Mouse (Mus musculus) gastrocnemius, postnatal 36 days (tissue): ENCODE results near the gene Sars. TPM values are rescaled to one million over a fixed set of nuclear protein-coding genes. Genes with fewer than 3 reads are reported as not detected.
A peak's percentile ranks its signal among the peaks of the same experiment; 100 is the strongest.

ENCODE experiments used
- DNase-seq, 2 experiments: peaks; one replicate each; pipeline ENCODE4 v3.0.0; 2022
- intact Hi-C: fragments of 180-260 bp; cut with DNase I; formaldehyde crosslinking; loops from one replicate; pipeline ENCODE4 v1.15.1; 2025
- total RNA-seq, 2 experiments: library from RNA; stranded (reverse); gene quantifications; 2 replicates each; pipeline ENCODE4 v1.2.3; 2021

The Sars gene
- total RNA-seq, 2 experiments from 2014 or later = 114 to 119 TPM

DNA sequence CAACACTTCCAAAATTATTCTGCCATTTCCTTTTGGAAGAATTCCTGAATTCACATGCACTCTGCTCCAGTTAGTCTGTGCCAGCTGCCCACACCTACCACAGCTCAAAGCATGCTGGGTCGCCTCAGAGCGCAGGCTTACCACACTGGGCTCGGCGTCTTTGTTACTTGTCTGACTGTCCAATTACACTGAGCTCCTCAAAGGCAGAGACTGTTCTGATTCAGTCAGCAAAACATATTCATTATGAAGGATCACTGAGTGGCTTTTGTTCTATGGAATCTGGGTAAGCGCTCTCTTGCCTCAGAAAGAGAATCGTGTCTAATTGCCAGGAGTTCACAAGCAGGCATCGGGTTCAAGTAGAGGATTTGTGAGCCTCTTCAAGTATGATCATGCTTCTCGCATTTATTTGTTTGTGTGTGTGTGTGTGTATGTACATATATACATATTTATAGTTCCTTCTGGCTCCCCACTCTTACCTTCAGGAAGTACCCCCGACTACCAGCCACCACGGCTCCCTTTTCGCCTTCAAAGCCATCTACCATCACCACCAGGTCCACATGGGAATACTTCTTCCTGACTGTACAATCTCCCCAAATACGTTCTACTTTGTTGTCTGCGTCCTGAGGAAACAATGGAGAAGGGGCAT, 12.3 kb downstream of the Sars start:
- no peak for DNase-seq
- intact Hi-C loops = no loop called here

DNA sequence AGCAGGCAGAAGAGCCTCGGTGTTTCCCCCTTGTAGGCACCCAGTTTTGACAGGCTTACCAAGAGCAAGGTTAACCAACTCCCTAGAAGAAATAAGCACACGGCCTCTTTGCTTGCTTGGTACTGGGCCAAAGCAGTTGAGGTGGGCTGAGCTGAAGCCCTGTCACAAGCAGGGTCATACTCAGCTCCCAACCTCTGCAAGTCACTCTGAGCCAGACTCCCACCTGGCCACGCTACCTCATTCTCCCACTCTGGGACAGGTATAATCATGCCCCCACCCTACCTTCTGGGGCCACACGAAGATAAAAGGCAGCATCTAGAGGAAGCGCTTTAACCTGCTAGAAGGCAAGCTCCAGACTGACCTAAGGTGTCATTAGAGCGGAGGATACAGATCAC, 19.4 kb downstream of the Sars start:
- DNase-seq = no peak
- intact Hi-C loops = no loop called here

DNA sequence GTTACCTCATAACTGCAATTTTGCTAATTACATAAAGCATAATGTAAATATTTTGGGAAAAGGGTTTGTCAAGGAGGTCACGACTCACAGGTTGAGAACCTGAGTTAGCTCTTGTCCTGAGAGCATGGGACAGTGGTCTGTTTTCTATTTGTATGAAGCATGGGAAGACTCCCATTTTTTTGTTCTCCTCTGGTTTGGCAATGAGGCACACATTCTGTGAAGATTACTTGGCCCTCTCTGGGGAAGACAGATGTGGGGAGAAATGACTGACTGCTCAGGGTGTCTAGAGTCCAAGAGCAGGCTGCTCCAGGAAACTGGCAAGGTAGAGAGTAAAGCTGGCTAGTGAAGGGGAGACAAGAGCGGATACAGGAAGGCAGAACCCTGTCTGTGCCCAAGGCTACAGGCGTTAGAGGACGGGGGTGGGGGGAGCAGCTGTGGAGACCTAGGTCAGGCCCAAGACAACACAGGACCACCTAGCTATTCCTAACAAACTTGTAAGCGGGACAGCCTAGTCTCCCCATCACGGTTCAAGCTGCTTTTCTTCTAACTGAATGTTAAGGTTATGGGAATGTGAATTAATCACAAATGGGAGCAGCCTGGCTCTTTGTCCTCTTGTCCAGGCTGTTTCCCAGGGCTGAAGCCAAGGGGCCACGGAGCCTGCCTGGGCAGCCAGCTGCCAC, 19.9 kb downstream of the Sars start:
- no peak for DNase-seq
- intact Hi-C loops = no loop called here

DNA sequence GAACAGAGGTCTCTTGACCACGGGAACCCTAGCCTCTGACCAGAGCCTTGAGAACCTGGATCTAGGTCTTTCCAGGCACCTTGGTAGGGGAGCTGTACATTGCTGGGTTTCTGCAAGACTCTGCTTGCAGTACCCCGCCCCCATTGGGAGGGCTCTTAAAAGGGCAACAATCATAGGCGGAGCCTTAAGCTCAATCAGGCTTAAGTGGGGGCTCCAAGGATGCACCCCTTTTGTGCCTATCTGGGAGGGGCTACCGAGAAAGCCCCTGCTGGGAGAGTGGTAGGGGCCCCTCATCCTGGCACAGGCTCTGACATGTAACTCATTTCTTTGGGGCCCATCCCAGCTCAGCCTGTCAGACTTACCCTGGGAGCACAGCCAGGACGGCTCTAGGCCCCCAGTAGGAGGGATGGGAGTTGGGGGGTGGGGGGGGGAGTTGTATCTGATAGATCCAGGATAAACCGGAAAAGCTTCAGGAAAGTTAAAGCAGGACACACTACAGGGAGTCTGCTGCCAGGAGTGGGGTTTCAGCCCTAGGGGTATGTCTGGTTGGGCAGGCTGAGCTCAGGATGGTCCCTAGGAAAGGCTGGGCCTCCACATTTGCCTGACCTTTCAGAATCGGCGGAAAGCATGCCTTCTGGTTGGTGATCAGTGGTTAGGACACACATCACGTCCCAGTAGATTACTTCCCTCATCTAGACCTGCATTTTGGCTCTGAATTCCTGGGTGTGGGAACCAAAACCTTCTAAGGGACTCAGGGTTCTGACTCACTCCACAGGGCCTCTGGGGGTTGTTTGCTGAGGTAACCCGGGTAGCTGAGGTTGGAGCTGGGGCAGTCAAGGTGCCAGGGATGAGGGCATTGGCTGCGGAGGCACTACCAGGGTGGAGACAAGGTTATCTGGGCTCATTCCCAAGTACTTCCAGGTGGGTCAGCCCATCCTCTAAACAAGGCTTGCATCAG, 20.9 kb downstream of the Sars start:
- peak in 1 of 2 experiments; percentile 20 for DNase-seq
- intact Hi-C loops = no loop called here

DNA sequence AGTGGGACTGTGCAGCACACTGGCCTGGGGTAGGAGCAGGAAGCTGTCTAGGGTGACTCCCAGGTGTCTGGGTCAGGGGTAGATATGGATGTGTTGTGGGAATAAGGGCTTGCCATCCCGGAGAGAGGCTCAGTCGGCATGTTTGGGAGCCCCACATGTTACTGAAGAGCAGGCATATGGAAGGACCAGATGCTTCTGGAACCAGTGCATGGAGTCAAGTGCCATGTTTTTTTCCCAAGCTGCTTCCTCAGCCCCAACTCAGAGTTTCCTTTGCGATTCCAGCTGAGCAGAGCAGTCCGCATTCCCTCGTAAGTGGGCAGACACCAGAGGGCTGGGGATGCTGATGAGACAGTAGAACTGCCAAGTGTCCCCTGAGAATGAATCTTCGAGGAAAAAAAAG, 22.0 kb downstream of the Sars start:
- intact Hi-C loops = no loop called here

DNA sequence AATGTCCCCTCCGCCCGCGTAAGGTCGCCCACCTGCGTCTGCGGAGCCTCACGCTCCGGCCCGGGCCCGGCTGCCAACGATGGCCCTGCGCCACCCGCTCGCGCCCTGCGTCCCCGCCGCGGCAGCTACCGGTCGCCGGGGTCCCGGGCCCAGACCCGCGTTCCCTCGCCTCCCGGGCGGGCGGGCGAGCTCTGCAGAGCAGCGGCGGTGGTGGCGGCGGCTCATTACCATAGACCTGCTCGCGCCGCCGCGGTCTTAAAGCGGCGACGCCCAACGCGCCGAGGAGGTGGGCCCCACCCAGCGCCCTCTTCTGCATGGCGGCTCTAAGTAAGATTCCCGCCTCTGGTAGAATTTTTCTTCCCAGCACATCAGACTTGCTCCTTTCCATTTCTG, 29.2 kb downstream of the Sars start:
- intact Hi-C loops = no loop called here
- peak; percentile 39 to 47 for DNase-seq

More for the DNA sequence above, 22.0 kb downstream of the Sars start:
- no peak for DNase-seq

DNA sequence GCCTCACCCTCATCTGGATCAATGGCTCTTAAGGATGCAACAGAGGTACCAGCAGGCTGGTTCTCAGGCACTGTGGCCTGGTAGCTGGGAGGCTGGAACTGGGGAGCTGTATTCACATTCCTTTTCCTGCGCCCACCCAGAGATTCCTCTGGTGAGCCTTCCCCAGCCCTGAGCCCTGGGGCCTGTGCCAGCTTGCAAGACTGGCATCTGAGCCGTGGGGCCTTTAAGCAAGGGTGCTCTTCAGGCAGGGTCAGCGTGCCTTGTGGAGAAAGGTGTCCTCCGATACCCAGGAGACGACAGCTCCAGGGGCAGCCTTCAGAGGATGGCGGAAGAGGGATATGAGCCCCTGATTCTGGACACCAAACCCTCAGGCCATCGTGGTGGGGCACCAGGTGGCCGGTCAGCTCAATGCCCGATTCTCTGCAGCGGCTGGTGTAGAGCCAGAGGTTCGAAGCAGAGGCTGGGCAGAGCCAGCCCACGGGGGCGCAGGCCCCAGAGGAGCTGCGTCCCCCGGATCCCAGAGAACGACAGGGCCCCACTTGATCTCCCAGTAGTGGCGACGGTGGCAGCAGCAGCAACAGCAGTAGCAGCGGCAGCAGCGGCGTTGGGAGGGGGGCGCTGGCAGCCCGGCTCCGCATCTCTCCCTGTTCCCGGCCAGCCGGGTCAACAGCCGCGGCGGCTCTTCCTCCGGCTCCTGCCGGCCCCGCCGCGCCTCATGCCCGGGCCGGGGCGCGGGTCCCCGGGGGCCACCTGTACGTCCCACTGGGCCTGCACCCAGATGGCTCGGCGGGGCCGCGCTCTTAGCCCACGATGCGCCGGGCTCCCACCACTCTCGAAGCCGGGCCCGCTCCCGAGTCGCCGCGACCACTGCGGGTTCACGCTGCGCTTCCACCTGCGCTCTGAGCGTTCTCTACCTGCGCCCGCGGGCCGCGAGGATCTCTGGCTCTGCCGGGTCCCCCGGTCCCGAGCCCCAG, 29.9 kb downstream of the Sars start, which contains the start of gene Celsr2:
Gene Celsr2 (minus strand): TSS at position 696 of the 974 bp plus-strand sequence.
- intact Hi-C loops = no loop called here
- peak in 1 of 2 experiments; percentile 14 for DNase-seq

DNA sequence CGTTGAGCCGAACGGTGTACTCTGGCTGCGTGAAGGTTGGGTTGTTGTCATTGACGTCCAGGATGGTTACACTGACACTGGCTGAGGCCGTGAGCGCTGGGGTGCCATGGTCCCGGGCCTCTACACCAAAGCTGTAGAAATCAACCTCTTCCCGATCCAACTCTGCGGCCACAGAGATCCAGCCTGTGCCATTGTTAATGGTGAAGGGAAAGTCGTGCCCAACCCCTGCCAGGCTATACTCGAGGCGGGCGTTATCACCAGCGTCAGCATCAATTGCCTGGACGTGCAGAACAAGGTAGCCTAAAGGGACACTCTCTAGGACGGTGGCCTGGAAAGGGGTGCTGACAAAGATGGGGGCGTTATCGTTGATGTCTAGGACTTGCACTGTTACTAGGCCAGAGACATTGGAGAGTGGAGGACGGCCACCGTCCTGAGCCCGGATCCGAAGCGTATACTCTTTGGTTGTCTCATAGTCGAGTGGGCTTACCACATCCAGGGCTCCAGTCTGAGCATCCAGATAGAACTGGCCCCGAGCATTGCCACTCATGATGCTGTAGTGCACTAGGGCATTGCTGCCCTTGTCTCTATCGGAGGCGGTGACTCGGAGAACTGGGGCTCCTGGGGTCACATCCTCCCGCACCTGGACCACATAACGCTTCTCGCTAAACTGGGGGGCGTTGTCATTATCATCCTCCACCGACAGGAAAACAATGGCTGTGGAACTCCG, 31.2 kb downstream of the Sars start:
- no peak for DNase-seq

DNA sequence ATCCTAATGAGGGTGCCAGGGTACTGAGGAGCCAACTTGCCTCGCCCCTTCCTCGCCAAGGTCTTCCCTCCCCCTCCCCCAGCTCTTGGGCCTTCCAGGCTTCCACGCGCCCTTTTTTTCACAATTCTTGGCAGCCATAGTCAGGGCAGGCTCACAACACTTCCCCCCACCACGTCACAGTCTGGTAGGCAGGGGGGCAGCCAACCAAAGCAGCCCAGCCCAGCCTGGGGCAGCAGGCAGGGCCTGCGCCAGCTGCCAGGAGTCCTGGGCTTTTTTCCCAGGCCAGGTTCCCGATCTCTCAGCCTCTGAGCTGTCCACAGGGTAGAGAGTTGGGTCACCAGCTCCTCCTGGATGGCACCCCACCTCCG, 33.3 kb downstream of the Sars start:
- no peak for DNase-seq
- intact Hi-C loops = no loop called here

More for the DNA sequence above, 31.2 kb downstream of the Sars start:
- intact Hi-C loops = no loop called here

DNA sequence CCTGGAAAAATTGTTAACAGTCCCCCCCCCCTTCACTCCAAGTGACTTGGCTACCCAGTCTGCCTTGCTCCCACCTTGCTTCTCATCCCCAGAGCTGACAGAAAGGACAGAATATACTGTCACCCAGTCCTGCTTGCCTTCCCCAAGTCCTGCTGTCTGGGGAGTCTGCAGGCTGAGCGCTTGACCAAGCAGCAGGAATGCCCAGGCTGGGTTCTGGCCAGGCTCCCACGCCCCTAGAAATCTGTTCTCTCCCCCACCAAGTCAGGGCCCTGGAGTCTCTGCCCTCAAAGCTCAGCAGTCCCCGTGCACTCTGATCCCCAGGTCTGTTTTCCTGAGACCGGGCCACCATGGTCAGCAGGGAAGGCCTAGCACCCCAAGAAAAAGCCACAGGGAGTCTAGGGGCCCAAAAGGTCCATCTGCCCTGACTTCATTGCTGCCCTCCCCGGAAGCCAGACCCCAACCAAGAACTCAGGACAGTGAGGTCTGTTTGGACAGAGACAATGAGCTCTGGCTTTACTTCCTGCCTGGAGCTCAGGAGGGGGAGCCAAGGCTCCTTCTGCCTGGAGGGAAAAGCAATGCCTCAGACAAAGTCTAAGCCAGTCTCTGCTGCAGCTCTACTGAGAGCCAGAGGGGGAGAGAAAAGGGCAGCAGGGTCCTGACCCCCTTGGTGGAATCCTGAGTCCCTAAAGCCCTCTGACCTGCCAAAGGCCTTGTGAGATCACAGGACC, 33.8 kb downstream of the Sars start:
- intact Hi-C loops = no loop called here
- DNase-seq = no peak

DNA sequence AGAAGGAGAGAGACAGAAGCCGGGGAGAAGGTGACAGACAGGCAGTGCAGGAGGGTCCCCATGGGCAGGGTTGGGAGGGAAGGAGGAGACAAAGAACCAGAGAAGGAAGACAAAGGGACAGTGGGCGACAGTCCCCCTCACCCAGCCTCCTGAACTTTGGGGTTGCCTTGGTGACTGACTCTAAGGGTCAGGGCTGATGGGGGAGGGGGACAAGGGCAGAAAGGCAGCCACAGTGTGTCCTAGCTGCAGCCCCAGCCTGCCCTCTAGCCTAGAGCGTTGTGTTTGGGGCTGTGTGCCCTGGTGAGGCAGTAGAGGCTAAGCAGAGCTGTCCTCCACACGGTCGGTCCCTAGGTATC, 34.7 kb downstream of the Sars start:
- intact Hi-C loops = no loop called here
- DNase-seq = no peak

DNA sequence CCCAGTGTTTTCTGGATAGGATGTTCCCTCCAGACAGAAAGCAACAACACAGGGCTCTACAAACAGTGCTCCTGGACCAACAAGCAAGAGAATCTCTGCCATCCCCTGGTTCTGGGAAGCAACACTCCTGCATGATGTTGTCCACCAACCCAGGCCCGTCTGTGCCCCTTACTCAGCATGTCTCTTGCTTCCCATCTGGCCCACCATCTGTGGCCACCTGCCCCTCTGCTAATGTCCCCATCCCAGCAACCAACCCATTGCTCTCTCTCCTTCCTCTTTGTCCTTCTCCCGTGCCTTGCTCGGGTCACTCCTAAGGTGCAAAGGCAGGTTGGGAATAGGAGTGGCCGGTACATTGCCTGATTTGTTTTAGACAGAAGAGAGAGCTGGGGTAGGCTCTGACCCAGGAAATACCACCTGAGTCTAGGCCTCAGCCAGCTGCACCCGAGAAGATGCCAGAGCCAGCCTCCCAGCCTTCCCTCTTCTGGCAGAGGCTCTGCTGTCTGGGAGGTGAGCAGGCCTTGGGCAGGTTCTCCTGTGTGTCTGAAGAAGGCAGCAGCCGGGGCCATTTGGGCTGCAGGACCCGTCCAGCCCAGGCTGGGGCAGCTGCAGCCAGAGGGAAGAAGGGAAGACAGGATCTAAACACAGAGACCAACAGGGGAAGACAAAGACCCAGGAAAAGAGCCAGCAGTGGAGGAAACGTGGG, 35.2 kb downstream of the Sars start:
- no peak for DNase-seq
- intact Hi-C loops = no loop called here

DNA sequence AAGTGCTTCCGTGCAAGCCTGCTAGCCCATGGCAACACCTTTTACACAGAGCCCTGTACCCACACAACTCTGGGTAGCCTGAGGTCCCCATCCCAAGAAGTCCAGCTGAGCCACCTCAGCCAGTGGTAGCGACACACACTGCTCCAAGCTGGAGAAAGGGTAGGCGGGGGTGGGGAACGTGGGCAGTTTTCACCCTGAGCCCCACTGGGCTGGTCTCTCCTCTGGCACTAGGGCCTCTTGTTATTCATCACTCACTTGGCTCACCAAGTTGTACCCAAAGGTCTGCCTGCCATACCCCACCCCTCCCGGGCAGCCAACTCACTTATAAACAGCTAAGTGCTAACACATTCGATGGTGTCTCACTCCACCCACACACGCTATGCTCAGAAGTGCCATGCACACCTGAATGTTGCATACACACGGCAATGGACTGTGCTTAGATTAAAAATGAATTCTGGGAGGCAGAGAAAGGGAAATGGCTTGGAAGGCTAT, 36.4 kb downstream of the Sars start:
- intact Hi-C loops = no loop called here

DNA sequence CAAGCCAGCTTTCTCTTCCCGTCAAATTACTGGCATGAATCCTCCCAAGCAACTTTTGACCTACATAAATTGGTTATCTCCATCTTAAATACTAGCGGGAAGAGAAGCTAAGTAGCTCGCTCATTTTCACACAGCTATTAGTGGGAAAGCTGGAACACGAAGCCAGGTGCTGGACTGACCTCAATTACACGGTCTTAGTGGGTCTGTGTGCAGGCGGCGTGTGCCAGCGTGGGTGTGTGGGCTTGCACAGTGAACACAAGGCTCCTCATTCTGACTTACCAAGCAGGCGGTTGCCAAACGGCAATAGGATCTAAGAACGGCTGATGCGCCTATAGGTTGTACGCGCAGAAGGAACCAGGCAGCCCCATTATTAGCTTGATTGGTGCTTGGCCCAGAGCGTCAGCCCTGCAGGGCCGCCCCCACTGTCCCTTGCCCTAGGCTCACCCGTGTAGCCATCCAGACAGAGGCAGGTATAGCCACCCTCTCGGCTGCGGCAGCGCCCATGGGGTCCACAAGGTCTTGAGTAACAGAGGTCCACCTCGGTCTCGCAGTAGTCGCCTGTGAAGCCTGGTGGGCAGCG, 38.6 kb downstream of the Sars start:
- intact Hi-C loops = no loop called here

More for the DNA sequence above, 36.4 kb downstream of the Sars start:
- no peak for DNase-seq

DNA sequence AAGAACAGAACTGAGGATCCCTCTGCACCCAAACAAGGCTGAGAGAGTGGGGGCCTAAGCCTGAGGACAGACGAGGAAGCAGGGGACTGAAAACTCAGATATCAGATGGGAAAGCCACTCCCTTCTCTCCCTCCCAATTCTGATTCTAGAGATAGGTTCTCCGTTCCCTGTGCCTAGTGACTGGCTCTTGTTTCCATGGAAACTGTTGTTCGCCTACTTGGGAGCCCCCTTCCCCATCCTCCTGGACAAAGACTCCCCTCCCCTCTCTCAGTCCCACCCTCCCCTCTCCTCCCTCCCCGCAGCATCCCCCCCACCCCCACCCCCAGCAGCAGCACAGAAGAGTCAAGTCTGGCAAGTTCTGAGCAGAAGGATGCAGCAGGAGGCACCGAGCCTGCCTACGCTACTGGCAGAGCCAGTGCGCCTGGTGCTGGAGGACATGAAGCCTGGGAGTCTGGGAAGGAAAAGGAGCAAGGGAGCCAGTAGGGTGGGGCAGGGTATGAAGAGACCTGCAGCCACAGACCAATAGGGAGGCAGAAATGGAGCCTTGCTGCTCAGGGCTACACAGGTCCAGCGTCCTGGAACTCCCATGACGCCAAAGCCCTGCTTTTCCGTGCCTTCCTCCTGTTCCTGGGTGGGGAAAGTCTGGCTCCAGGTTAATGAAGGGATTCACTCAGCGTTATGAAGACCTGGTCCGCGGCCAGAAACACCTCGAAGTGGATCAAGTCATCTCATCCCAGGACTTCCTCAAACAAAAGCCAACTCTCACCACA, 39.3 kb downstream of the Sars start:
- intact Hi-C loops = no loop called here
- no peak for DNase-seq

More for the DNA sequence above, 38.6 kb downstream of the Sars start:
- no peak for DNase-seq

DNA sequence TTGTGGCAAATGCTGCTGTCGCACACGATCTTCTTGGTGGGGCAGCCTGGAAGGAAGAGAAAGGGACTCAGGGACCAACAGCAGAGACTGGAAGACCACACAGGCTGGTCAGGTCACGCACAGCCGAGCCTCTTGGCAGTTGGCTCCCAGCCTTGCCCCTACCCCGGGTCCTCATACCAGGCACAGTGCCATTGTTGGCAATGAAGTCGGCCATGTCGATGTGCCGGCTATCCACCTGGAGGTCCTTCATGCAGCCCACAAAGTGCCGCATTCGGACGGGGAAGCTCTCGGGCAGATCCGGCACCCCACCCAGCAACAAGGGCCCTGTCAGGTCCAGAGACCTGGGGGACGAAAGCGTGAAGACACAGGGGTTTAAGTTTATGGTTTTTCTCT, 42.5 kb downstream of the Sars start:
- intact Hi-C loops = no loop called here
- DNase-seq = no peak
